Mouse (Mus musculus): ENCODE data around the gene Acly. TPM values are rescaled to one million over a fixed set of nuclear protein-coding genes. Genes with fewer than 3 reads are reported as not detected.

Gene Acly
- polyA plus RNA-seq, 1 experiment from 2014 or later = 189 TPM

- no peaks in the 10 kb centered on the region for H3K27me3 ChIP-seq
- no peak for ATAC-seq (ENCODE audit: insufficient number of reproducible peaks, low FRiP score, low TSS enrichment, low read depth)
- peaks cover 65% of the 10 kb centered on the region for H3K36me3 ChIP-seq
- no peak overlapping the region for H3K4me2 ChIP-seq
- 84% methylated on average over 5 of the region's 5 CpGs for WGBS
- H3K9me3 ChIP-seq = no peaks in the 10 kb centered on the region
- H3K4me1 ChIP-seq = no peaks in the 10 kb centered on the region
- H3K9ac ChIP-seq = no peak overlapping the region
- H3K27ac ChIP-seq = no peak overlapping the region
- H3K4me3 ChIP-seq = no peak overlapping the region
These were observed 95.8 kb downstream of the Acly start for GRCm38 (mm10) chr11:100432002-100432401.

- no peak overlapping the region for H3K4me3 ChIP-seq
These were observed 97.7 kb downstream of the Acly start for GRCm38 (mm10) chr11:100430052-100430451.

GRCm38 (mm10) chr11:100428612-100429199 lies 99.1 kb downstream of the Acly start:
- ATAC-seq (ENCODE audit: insufficient number of reproducible peaks, low FRiP score, low TSS enrichment, low read depth) = no peak
- peak overlapping the region; percentile 51; the same call in 1 of the 2 replicates for H3K27ac ChIP-seq
- no peaks in the 10 kb centered on the region for H3K9me3 ChIP-seq
- H3K36me3 ChIP-seq = peaks cover 60% of the 10 kb centered on the region
- H3K27me3 ChIP-seq = no peaks in the 10 kb centered on the region
- no peak overlapping the region for H3K4me3 ChIP-seq
- WGBS = 58% methylated on average over 9 of the region's 9 CpGs
- H3K9ac ChIP-seq = no peak overlapping the region
- no peak overlapping the region for H3K4me2 ChIP-seq
- H3K4me1 ChIP-seq = no peaks in the 10 kb centered on the region

More at GRCm38 (mm10) chr11:100430052-100430451, 97.7 kb downstream of the Acly start:
- Histone ChIP-seq H3K9me3 (no peaks in the 10 kb centered on the region), H3K4me1 (no peaks in the 10 kb centered on the region), H3K4me2 (no peak overlapping the region), H3K27ac (no peak overlapping the region), H3K36me3 (peaks cover 54% of the 10 kb centered on the region), H3K9ac (no peak overlapping the region), H3K27me3 (no peaks in the 10 kb centered on the region)
- ATAC-seq (ENCODE audit: insufficient number of reproducible peaks, low FRiP score, low TSS enrichment, low read depth) = no peak
- 90% methylated on average over 7 of the region's 7 CpGs for WGBS

GRCm38 (mm10) chr11:100426820-100427219 lies 101.0 kb downstream of the Acly start:
- H3K27me3 ChIP-seq = no peaks in the 10 kb centered on the region
- no peak for ATAC-seq (ENCODE audit: insufficient number of reproducible peaks, low FRiP score, low TSS enrichment, low read depth)
- no peak overlapping the region for H3K4me3 ChIP-seq
- no peak overlapping the region for H3K27ac ChIP-seq
- no peaks in the 10 kb centered on the region for H3K9me3 ChIP-seq
- peaks cover 67% of the 10 kb centered on the region for H3K36me3 ChIP-seq
- no peaks in the 10 kb centered on the region for H3K4me1 ChIP-seq
- H3K9ac ChIP-seq = no peak overlapping the region
- H3K4me2 ChIP-seq = no peak overlapping the region
- 80% methylated on average over 3 of the region's 3 CpGs for WGBS

Small RNA genes within 50 kb of the gene (microRNA-seq; reads per million reads assigned to microRNA genes)
- gene Gm27374 (not detected), gene Mir7116 (not detected)

Other genes with a start within 250 kb of the Acly start
- gene Eif1, start 208.1 kb downstream of the Acly start, polyA plus RNA-seq (2015; fragmentation: Nextera tagmentation; extraction: Ambion mirVana) = 1,535 and 1,764 TPM in 2 replicates
- gene Gast, start 193.6 kb downstream of the Acly start, polyA plus RNA-seq (2015; fragmentation: Nextera tagmentation; extraction: Ambion mirVana) = 3.1 and 4.0 TPM in 2 replicates
- gene Hap1, start 171.9 kb downstream of the Acly start, polyA plus RNA-seq (2015; fragmentation: Nextera tagmentation; extraction: Ambion mirVana) = 1.9 and 2.8 TPM in 2 replicates
- 305 and 309 TPM in 2 replicates for gene Jup, start 130.2 kb downstream of the Acly start, polyA plus RNA-seq (2015; fragmentation: Nextera tagmentation; extraction: Ambion mirVana)
- gene P3h4, start 113.2 kb downstream of the Acly start, polyA plus RNA-seq (2015; fragmentation: Nextera tagmentation; extraction: Ambion mirVana) = 107 and 114 TPM in 2 replicates
- gene Fkbp10, start 112.3 kb downstream of the Acly start, polyA plus RNA-seq (2015; fragmentation: Nextera tagmentation; extraction: Ambion mirVana) = 210 and 239 TPM in 2 replicates
- 137 and 141 TPM in 2 replicates for gene Nt5c3b, start 86.2 kb downstream of the Acly start, polyA plus RNA-seq (2015; fragmentation: Nextera tagmentation; extraction: Ambion mirVana)
- 0.64 and 0.70 TPM in 2 replicates for gene Klhl10, start 86.1 kb downstream of the Acly start, polyA plus RNA-seq (2015; fragmentation: Nextera tagmentation; extraction: Ambion mirVana)
- 9.5 and 10.0 TPM in 2 replicates for gene Klhl11, start 55.3 kb downstream of the Acly start, polyA plus RNA-seq (2015; fragmentation: Nextera tagmentation; extraction: Ambion mirVana)
- gene Ttc25, start 17.6 kb upstream of the Acly start, polyA plus RNA-seq (2015; fragmentation: Nextera tagmentation; extraction: Ambion mirVana) = 0.19 and 0.56 TPM in 2 replicates
- 25.1 and 30.5 TPM in 2 replicates for gene Cnp, start 46.9 kb upstream of the Acly start, polyA plus RNA-seq (2015; fragmentation: Nextera tagmentation; extraction: Ambion mirVana)
- gene Nkiras2, start 91.2 kb upstream of the Acly start, polyA plus RNA-seq (2015; fragmentation: Nextera tagmentation; extraction: Ambion mirVana) = 73.7 and 77.9 TPM in 2 replicates
- gene Dnajc7, start 92.2 kb upstream of the Acly start, polyA plus RNA-seq (2015; fragmentation: Nextera tagmentation; extraction: Ambion mirVana) = 218 and 227 TPM in 2 replicates
- 1.4 and 1.8 TPM in 2 replicates for gene Zfp385c, start 164.5 kb upstream of the Acly start, polyA plus RNA-seq (2015; fragmentation: Nextera tagmentation; extraction: Ambion mirVana)
- 2.9 and 3.6 TPM in 2 replicates for gene Dhx58, start 176.3 kb upstream of the Acly start, polyA plus RNA-seq (2015; fragmentation: Nextera tagmentation; extraction: Ambion mirVana)
- 48.2 and 50.4 TPM in 2 replicates for gene Kat2a, start 184.5 kb upstream of the Acly start, polyA plus RNA-seq (2015; fragmentation: Nextera tagmentation; extraction: Ambion mirVana)
- gene Hspb9, start 185.8 kb upstream of the Acly start, polyA plus RNA-seq (2015; fragmentation: Nextera tagmentation; extraction: Ambion mirVana) = 0.32 and 0.57 TPM in 2 replicates
- 19.7 and 30.8 TPM in 2 replicates for gene Rab5c, start 210.2 kb upstream of the Acly start, polyA plus RNA-seq (2015; fragmentation: Nextera tagmentation; extraction: Ambion mirVana)
- not detected in 2 replicates for gene Kcnh4, start 231.9 kb upstream of the Acly start, polyA plus RNA-seq (2015; fragmentation: Nextera tagmentation; extraction: Ambion mirVana)
- gene Hcrt, start 234.9 kb upstream of the Acly start, polyA plus RNA-seq (2015; fragmentation: Nextera tagmentation; extraction: Ambion mirVana) = not detected in 2 replicates
- 7.5 and 8.2 TPM in 2 replicates for gene Ghdc, start 243.0 kb upstream of the Acly start, polyA plus RNA-seq (2015; fragmentation: Nextera tagmentation; extraction: Ambion mirVana)

Data from limb, embryonic 15.5 days (tissue).